Mouse (Mus musculus) thymus, adult 2 months (tissue): ENCODE results near the gene Evx1.

ENCODE experiments used
- CTCF ChIP-seq: fragments of 200-500 bp; IDR thresholded peaks from 2 replicates; pipeline ENCODE4 v1.5.1; 2012; ENCODE audit warnings: mild to moderate bottlenecking, control low read depth, low read length, moderate library complexity, borderline replicate concordance; ENCODE audit not compliant: control insufficient read depth, poor library complexity, insufficient read depth; ENCODE audit errors: extremely low read depth
- POLR2A ChIP-seq: fragments of 200-500 bp; IDR thresholded peaks from 2 replicates; pipeline ENCODE4 v1.6.1; 2012; ENCODE audit warnings: mild to moderate bottlenecking, low read length, control low read depth, moderate library complexity; ENCODE audit not compliant: control insufficient read depth, poor library complexity, insufficient read depth; ENCODE audit errors: extremely low read depth

GRCm38 (mm10) chr6:52321826-52322315 lies 8.6 kb downstream of the Evx1 start:
- no peak for TF ChIP-seq CTCF
- no peak for TF ChIP-seq POLR2A
